Mouse (Mus musculus): ENCODE results near the gene Hbp1. TPM values are rescaled to one million over a fixed set of nuclear protein-coding genes. Genes with fewer than 3 reads are reported as not detected.

Hbp1 gene
- polyA plus RNA-seq, 1 experiment from 2014 or later, result 129 TPM

- Histone ChIP-seq H3K4me1 (ENCODE audit: control insufficient read depth, insufficient read depth, low read length) (no peaks in the 10 kb centered on the region), H3K27me3 (ENCODE audit: control insufficient read depth, insufficient read depth, low read length) (no peaks in the 10 kb centered on the region), H3K9ac (replicated peaks; ENCODE audit: low read length) (peak overlapping the region; percentile 97), H3K9me3 (replicated peaks; ENCODE audit: control insufficient read depth, low read length) (no peaks in the 10 kb centered on the region), H3K36me3 (replicated peaks; ENCODE audit: control insufficient read depth, insufficient read depth, low read depth, low read length) (no peaks in the 10 kb centered on the region), H3K4me3 (ENCODE audit: low read depth, low read length) (peak overlapping the region; percentile 84), H3K4me2 (ENCODE audit: low read depth, low read length) (peak overlapping the region; percentile 44), H3K27ac (replicated peaks; ENCODE audit: low read depth, low read length) (peak overlapping the region; percentile 99)
- DNase-seq (ENCODE audit: low spot score), result no peak
- no peak for ATAC-seq (replicated peaks; ENCODE audit: insufficient number of reproducible peaks, low FRiP score, low TSS enrichment, low read depth)
- 41% methylated on average over 7 of the region's 7 CpGs for WGBS
These were observed 2.0 kb downstream of the Hbp1 start for GRCm38 (mm10) chr12:31948101-31949000.

DNA sequence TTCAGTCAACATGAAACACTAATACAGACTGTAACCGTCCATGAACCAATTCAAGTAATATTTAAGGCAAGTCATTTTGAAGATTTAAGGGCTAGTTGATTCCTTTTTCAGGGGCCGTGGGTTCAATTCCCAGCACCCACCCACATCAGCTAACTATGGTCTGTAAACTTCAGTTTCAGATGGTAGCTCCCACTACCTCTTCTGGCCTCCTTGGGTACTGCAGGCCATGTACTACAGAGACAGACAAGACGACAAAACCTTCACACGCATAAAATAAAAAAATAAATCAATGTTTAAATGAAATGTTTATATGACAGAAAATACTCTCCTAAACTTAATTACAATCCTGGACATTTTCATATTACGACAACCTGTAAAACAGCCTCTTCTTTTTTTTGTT is 2.9 kb downstream of the Hbp1 start:
- H3K4me3 ChIP-seq (ENCODE audit: low read depth, low read length), result no peak overlapping the region
- H3K27me3 ChIP-seq (ENCODE audit: control insufficient read depth, insufficient read depth, low read length), result no peaks in the 10 kb centered on the region
- no peak overlapping the region for H3K27ac ChIP-seq (replicated peaks; ENCODE audit: low read depth, low read length)
- no peak for ATAC-seq (replicated peaks; ENCODE audit: insufficient number of reproducible peaks, low FRiP score, low TSS enrichment, low read depth)
- no peaks in the 10 kb centered on the region for H3K4me1 ChIP-seq (ENCODE audit: control insufficient read depth, insufficient read depth, low read length)
- no peaks in the 10 kb centered on the region for H3K9me3 ChIP-seq (replicated peaks; ENCODE audit: control insufficient read depth, low read length)
- WGBS, result 94% methylated on average over 5 of the region's 5 CpGs
- no peaks in the 10 kb centered on the region for H3K36me3 ChIP-seq (replicated peaks; ENCODE audit: control insufficient read depth, insufficient read depth, low read depth, low read length)
- no peak overlapping the region for H3K9ac ChIP-seq (replicated peaks; ENCODE audit: low read length)
- H3K4me2 ChIP-seq (ENCODE audit: low read depth, low read length), result no peak overlapping the region
- DNase-seq (ENCODE audit: low spot score), result peak; percentile 26

DNA sequence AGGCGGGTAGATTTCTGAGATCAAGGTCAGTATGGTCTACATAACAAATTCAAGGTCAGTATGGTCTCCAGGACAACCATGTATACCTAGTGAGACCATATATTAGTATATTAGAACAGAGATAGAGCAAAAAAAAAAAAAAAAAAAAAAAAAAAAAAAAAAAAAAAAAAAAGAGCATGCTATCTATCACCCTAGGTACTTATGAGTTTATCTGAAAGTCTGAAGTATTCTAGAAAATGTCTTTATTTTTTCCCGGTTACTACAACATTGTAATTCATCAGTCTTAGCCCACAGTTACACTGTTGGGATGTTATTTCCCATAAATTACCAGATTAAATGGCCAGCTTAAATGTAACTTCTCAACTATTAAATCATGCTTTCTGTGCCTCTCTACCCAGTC is 5.9 kb downstream of the Hbp1 start:
- Histone ChIP-seq H3K9me3 (replicated peaks; ENCODE audit: control insufficient read depth, low read length) (no peaks in the 10 kb centered on the region), H3K4me2 (ENCODE audit: low read depth, low read length) (no peak overlapping the region), H3K9ac (replicated peaks; ENCODE audit: low read length) (no peak overlapping the region), H3K4me3 (ENCODE audit: low read depth, low read length) (no peak overlapping the region), H3K27ac (replicated peaks; ENCODE audit: low read depth, low read length) (no peak overlapping the region), H3K27me3 (ENCODE audit: control insufficient read depth, insufficient read depth, low read length) (no peaks in the 10 kb centered on the region), H3K36me3 (replicated peaks; ENCODE audit: control insufficient read depth, insufficient read depth, low read depth, low read length) (peaks cover 3% of the 10 kb centered on the region; the same call in 1 of the 2 replicates), H3K4me1 (ENCODE audit: control insufficient read depth, insufficient read depth, low read length) (no peaks in the 10 kb centered on the region)
- DNase-seq (ENCODE audit: low spot score) (no peak), ATAC-seq (replicated peaks; ENCODE audit: insufficient number of reproducible peaks, low FRiP score, low TSS enrichment, low read depth) (no peak)
- WGBS, result 89% methylated on average over 2 of the region's 2 CpGs

- no peak overlapping the region for H3K4me3 ChIP-seq (ENCODE audit: low read depth, low read length)
- ATAC-seq (replicated peaks; ENCODE audit: insufficient number of reproducible peaks, low FRiP score, low TSS enrichment, low read depth) (no peak), DNase-seq (ENCODE audit: low spot score) (no peak)
- no peaks in the 10 kb centered on the region for H3K9me3 ChIP-seq (replicated peaks; ENCODE audit: control insufficient read depth, low read length)
- WGBS, result 86% methylated on average over 4 of the region's 4 CpGs
- no peak overlapping the region for H3K27ac ChIP-seq (replicated peaks; ENCODE audit: low read depth, low read length)
- peaks cover 3% of the 10 kb centered on the region; the same call in 1 of the 2 replicates for H3K36me3 ChIP-seq (replicated peaks; ENCODE audit: control insufficient read depth, insufficient read depth, low read depth, low read length)
- H3K4me1 ChIP-seq (ENCODE audit: control insufficient read depth, insufficient read depth, low read length), result no peaks in the 10 kb centered on the region
- H3K4me2 ChIP-seq (ENCODE audit: low read depth, low read length), result no peak overlapping the region
- H3K9ac ChIP-seq (replicated peaks; ENCODE audit: low read length), result no peak overlapping the region
- H3K27me3 ChIP-seq (ENCODE audit: control insufficient read depth, insufficient read depth, low read length), result no peaks in the 10 kb centered on the region
These were observed 7.2 kb downstream of the Hbp1 start for GRCm38 (mm10) chr12:31943020-31943654.

- Histone ChIP-seq H3K9ac (replicated peaks; ENCODE audit: low read length) (no peak overlapping the region), H3K4me3 (ENCODE audit: low read depth, low read length) (no peak overlapping the region), H3K4me1 (ENCODE audit: control insufficient read depth, insufficient read depth, low read length) (no peaks in the 10 kb centered on the region), H3K9me3 (replicated peaks; ENCODE audit: control insufficient read depth, low read length) (no peaks in the 10 kb centered on the region), H3K27ac (replicated peaks; ENCODE audit: low read depth, low read length) (no peak overlapping the region), H3K27me3 (ENCODE audit: control insufficient read depth, insufficient read depth, low read length) (no peaks in the 10 kb centered on the region), H3K36me3 (replicated peaks; ENCODE audit: control insufficient read depth, insufficient read depth, low read depth, low read length) (peaks cover 7% of the 10 kb centered on the region), H3K4me2 (ENCODE audit: low read depth, low read length) (no peak overlapping the region)
- ATAC-seq (replicated peaks; ENCODE audit: insufficient number of reproducible peaks, low FRiP score, low TSS enrichment, low read depth), result no peak
- no peak for DNase-seq (ENCODE audit: low spot score)
These were observed 11.3 kb downstream of the Hbp1 start for GRCm38 (mm10) chr12:31939026-31939425.

DNA sequence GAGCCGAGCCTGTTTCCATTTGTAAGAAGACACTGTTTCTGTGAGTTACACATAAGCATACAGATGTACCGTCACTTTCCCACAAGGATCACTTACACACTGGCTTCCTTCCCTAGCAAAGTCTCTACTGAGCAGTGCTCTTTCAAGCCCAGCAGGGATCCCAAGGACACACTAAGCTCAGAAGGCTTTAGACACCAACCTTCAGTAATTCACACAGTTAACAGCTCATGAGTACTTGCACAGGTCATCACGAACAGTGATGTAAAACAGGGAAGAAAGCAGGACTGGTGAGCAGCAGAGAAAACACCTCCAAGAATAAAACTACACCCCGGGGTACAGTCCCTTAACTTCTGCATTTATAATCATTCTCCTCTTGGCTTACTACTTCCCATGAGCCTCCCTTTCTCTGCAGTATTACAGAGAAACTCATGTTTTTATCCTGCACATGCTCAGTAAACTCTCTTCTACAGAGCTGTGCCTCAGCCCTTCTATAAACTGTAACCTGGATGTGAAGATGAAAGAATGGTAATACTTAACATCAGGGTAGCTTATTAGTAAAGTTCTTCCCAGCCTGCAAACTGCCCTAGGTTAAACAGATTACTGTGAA is 11.8 kb downstream of the Hbp1 start:
- H3K36me3 ChIP-seq (replicated peaks; ENCODE audit: control insufficient read depth, insufficient read depth, low read depth, low read length), result peaks cover 7% of the 10 kb centered on the region
- WGBS, result 91% methylated on average over 4 of the region's 4 CpGs
- DNase-seq (ENCODE audit: low spot score), result no peak

GRCm38 (mm10) chr12:31937613-31938012 is 12.7 kb downstream of the Hbp1 start:
- Histone ChIP-seq H3K27me3 (ENCODE audit: control insufficient read depth, insufficient read depth, low read length) (no peaks in the 10 kb centered on the region), H3K9ac (replicated peaks; ENCODE audit: low read length) (no peak overlapping the region), H3K4me1 (ENCODE audit: control insufficient read depth, insufficient read depth, low read length) (no peaks in the 10 kb centered on the region), H3K27ac (replicated peaks; ENCODE audit: low read depth, low read length) (no peak overlapping the region), H3K4me2 (ENCODE audit: low read depth, low read length) (no peak overlapping the region), H3K4me3 (ENCODE audit: low read depth, low read length) (no peak overlapping the region), H3K9me3 (replicated peaks; ENCODE audit: control insufficient read depth, low read length) (no peaks in the 10 kb centered on the region), H3K36me3 (replicated peaks; ENCODE audit: control insufficient read depth, insufficient read depth, low read depth, low read length) (peaks cover 7% of the 10 kb centered on the region)
- DNase-seq (ENCODE audit: low spot score) (no peak), ATAC-seq (replicated peaks; ENCODE audit: insufficient number of reproducible peaks, low FRiP score, low TSS enrichment, low read depth) (no peak)
- WGBS, result 86% methylated on average over 3 of the region's 3 CpGs

More for the DNA sequence above, 11.8 kb downstream of the Hbp1 start:
- ATAC-seq (replicated peaks; ENCODE audit: insufficient number of reproducible peaks, low FRiP score, low TSS enrichment, low read depth), result no peak
- Histone ChIP-seq H3K4me3 (ENCODE audit: low read depth, low read length) (no peak overlapping the region), H3K27ac (replicated peaks; ENCODE audit: low read depth, low read length) (no peak overlapping the region), H3K27me3 (ENCODE audit: control insufficient read depth, insufficient read depth, low read length) (no peaks in the 10 kb centered on the region), H3K9me3 (replicated peaks; ENCODE audit: control insufficient read depth, low read length) (no peaks in the 10 kb centered on the region), H3K4me2 (ENCODE audit: low read depth, low read length) (no peak overlapping the region), H3K9ac (replicated peaks; ENCODE audit: low read length) (no peak overlapping the region), H3K4me1 (ENCODE audit: control insufficient read depth, insufficient read depth, low read length) (no peaks in the 10 kb centered on the region)

Measured in embryonic facial prominence, embryonic 11.5 days (tissue).